Comparison of ENCODE assay signal across 8 mouse cellular contexts in genomic region chr1:132416943-132417290, GRCm38 (mm10). TPM values are rescaled to one million over a fixed set of nuclear protein-coding genes. Genes with fewer than 3 reads are reported as not detected.
A peak's percentile ranks its signal among the peaks of the same experiment; 100 is the strongest.
DNase-seq lines count a peak whose midpoint lies in the region; ATAC-seq and TF ChIP-seq lines count a peak whose summit lies in the region.

No protein-coding gene starts in this region.

- ATAC-seq in neural tube, embryonic 11.5 days (ENCODE audit: insufficient read depth, low FRiP score, low TSS enrichment) = no peak
- no peak for ATAC-seq in forebrain, embryonic 12.5 days (ENCODE audit: low FRiP score)
- ATAC-seq in limb, embryonic 14.5 days (ENCODE audit: low FRiP score, low read depth) = no peak
- no peak for ATAC-seq in stomach, embryonic 14.5 days (ENCODE audit: insufficient number of reproducible peaks, insufficient read depth, low FRiP score, low read depth)

- H3K4me2 ChIP-seq in neural tube, embryonic 11.5 days (ENCODE audit: low read depth) = peak overlapping the region; percentile 77
- H3K4me2 ChIP-seq in forebrain, embryonic 12.5 days = peak overlapping the region; percentile 80
- H3K4me2 ChIP-seq in limb, embryonic 14.5 days (replicated peaks; ENCODE audit: low read depth, low read length, severe bottlenecking) = peak overlapping the region; percentile 69
- H3K4me2 ChIP-seq in stomach, embryonic 14.5 days (replicated peaks; ENCODE audit: low read depth, low read length) = peak overlapping the region; percentile 65

- 17% methylated on average over 6 of the region's 6 CpGs for WGBS in neural tube, embryonic 11.5 days
- WGBS in forebrain, embryonic 12.5 days = 22% methylated on average over 6 of the region's 6 CpGs
- 14% methylated on average over 6 of the region's 6 CpGs for WGBS in limb, embryonic 14.5 days
- WGBS in stomach, embryonic 14.5 days = 18% methylated on average over 6 of the region's 6 CpGs

- H3K4me3 ChIP-seq in neural tube, embryonic 11.5 days (ENCODE audit: low read depth, low read length) = peak overlapping the region; percentile 77
- peak overlapping the region; percentile 72 for H3K4me3 ChIP-seq in forebrain, embryonic 12.5 days (replicated peaks)
- peak overlapping the region; percentile 78 for H3K4me3 ChIP-seq in limb, embryonic 14.5 days (replicated peaks; ENCODE audit: low read length)
- H3K4me3 ChIP-seq in stomach, embryonic 14.5 days (ENCODE audit: low read depth, low read length) = peak overlapping the region; percentile 77

- H3K4me1 ChIP-seq in neural tube, embryonic 11.5 days (ENCODE audit: control insufficient read depth, insufficient read depth, low read length) = peaks cover 4% of the 10 kb centered on the region
- peaks cover 21% of the 10 kb centered on the region for H3K4me1 ChIP-seq in forebrain, embryonic 12.5 days
- H3K4me1 ChIP-seq in limb, embryonic 14.5 days (ENCODE audit: control insufficient read depth, insufficient read depth, low read length) = peaks cover 18% of the 10 kb centered on the region
- peaks cover 15% of the 10 kb centered on the region; the same call in 1 of the 2 replicates for H3K4me1 ChIP-seq in stomach, embryonic 14.5 days (ENCODE audit: control insufficient read depth, insufficient read depth, low read length)

- H3K9me3 ChIP-seq in neural tube, embryonic 11.5 days (ENCODE audit: control insufficient read depth, low read length) = no peaks in the 10 kb centered on the region
- no peaks in the 10 kb centered on the region for H3K9me3 ChIP-seq in forebrain, embryonic 12.5 days
- no peaks in the 10 kb centered on the region for H3K9me3 ChIP-seq in limb, embryonic 14.5 days (ENCODE audit: control insufficient read depth, low read length)
- no peaks in the 10 kb centered on the region for H3K9me3 ChIP-seq in stomach, embryonic 14.5 days (ENCODE audit: control insufficient read depth, low read depth, low read length)

- no peaks in the 10 kb centered on the region for H3K27me3 ChIP-seq in neural tube, embryonic 11.5 days (ENCODE audit: control insufficient read depth, insufficient read depth, low read length)
- H3K27me3 ChIP-seq in forebrain, embryonic 12.5 days = no peaks in the 10 kb centered on the region
- no peaks in the 10 kb centered on the region for H3K27me3 ChIP-seq in limb, embryonic 14.5 days (ENCODE audit: control insufficient read depth, insufficient read depth, low read length)
- H3K27me3 ChIP-seq in stomach, embryonic 14.5 days (ENCODE audit: control insufficient read depth, insufficient read depth, low read length) = no peaks in the 10 kb centered on the region

- H3K36me3 ChIP-seq in neural tube, embryonic 11.5 days (ENCODE audit: control insufficient read depth, insufficient read depth, low read length) = no peaks in the 10 kb centered on the region
- no peaks in the 10 kb centered on the region for H3K36me3 ChIP-seq in forebrain, embryonic 12.5 days (replicated peaks)
- H3K36me3 ChIP-seq in limb, embryonic 14.5 days (ENCODE audit: control insufficient read depth, insufficient read depth, low read length) = no peaks in the 10 kb centered on the region
- H3K36me3 ChIP-seq in stomach, embryonic 14.5 days (ENCODE audit: control insufficient read depth, insufficient read depth, low read length) = no peaks in the 10 kb centered on the region

- TF ChIP-seq POLR2A in limb, embryonic 14.5 days (IDR thresholded peaks at IDR 0.05; ENCODE audit: borderline replicate concordance, extremely low read depth, insufficient read depth, insufficient read length) = no peak

- H3K9ac ChIP-seq in neural tube, embryonic 11.5 days (ENCODE audit: low read length) = peak overlapping the region; percentile 89
- peak overlapping the region; percentile 86; the same call in 1 of the 2 replicates for H3K9ac ChIP-seq in forebrain, embryonic 12.5 days
- peak overlapping the region; percentile 91 for H3K9ac ChIP-seq in limb, embryonic 14.5 days (ENCODE audit: low read depth, low read length, severe bottlenecking)
- H3K9ac ChIP-seq in stomach, embryonic 14.5 days (replicated peaks; ENCODE audit: low read depth, low read length) = peak overlapping the region; percentile 79; the same call in 1 of the 2 replicates

- H3K27ac ChIP-seq in neural tube, embryonic 11.5 days (ENCODE audit: low read depth, low read length) = peak overlapping the region; percentile 85
- peak overlapping the region; percentile 92 for H3K27ac ChIP-seq in forebrain, embryonic 12.5 days
- peak overlapping the region; percentile 93 for H3K27ac ChIP-seq in limb, embryonic 14.5 days (replicated peaks; ENCODE audit: low read depth, low read length)
- peak overlapping the region; percentile 92 for H3K27ac ChIP-seq in stomach, embryonic 14.5 days (ENCODE audit: low read length)

- DNase-seq in neural tube, embryonic 11.5 days (ENCODE audit: low spot score) = no peak
- DNase-seq in neural tube, embryonic 10.5 days (ENCODE audit: extremely low spot score, low spot score) = no peak
- no peak for DNase-seq in limb, embryonic 14.5 days (ENCODE audit: low spot score)
- no peak for DNase-seq in ovary, postnatal 14 days (ENCODE audit: low spot score)
- DNase-seq in thymus, postnatal 36 days = no peak
- no peak for DNase-seq in urinary bladder, postnatal 25 days (ENCODE audit: low spot score)

RNA-seq across cellular contexts. Expression of gene Dstyk, which starts 0.4 kb away (rescaled TPM):
- polyA plus RNA-seq in neural tube, embryonic 11.5 days (2014; fragmentation: Nextera tagmentation; extraction: Ambion mirVana) = 11.7 and 12.0 TPM in 2 replicates
- polyA plus RNA-seq in forebrain, embryonic 12.5 days (2016; fragmentation: Nextera tagmentation; extraction: Ambion mirVana) = 14.7 and 16.1 TPM in 2 replicates
- 17.1 and 17.8 TPM in 2 replicates for polyA plus RNA-seq in limb, embryonic 14.5 days (2012; rRNA removed)
- polyA plus RNA-seq in limb, embryonic 14.5 days (2014; fragmentation: Nextera tagmentation; extraction: Ambion mirVana) = 18.3 and 20.8 TPM in 2 replicates
- 17.3 and 20.9 TPM in 2 replicates for polyA plus RNA-seq in stomach, embryonic 14.5 days (2014; fragmentation: Nextera tagmentation; extraction: Ambion mirVana)

RNA-seq across cellular contexts. Expression of gene Tmcc2, which starts 25.8 kb away (rescaled TPM):
- 14.5 and 15.9 TPM in 2 replicates for polyA plus RNA-seq in neural tube, embryonic 11.5 days (2014; fragmentation: Nextera tagmentation; extraction: Ambion mirVana)
- polyA plus RNA-seq in forebrain, embryonic 12.5 days (2016; fragmentation: Nextera tagmentation; extraction: Ambion mirVana) = 24.0 and 26.9 TPM in 2 replicates
- 18.0 and 24.2 TPM in 2 replicates for polyA plus RNA-seq in limb, embryonic 14.5 days (2012; rRNA removed)
- polyA plus RNA-seq in limb, embryonic 14.5 days (2014; fragmentation: Nextera tagmentation; extraction: Ambion mirVana) = 9.1 and 9.3 TPM in 2 replicates
- polyA plus RNA-seq in stomach, embryonic 14.5 days (2014; fragmentation: Nextera tagmentation; extraction: Ambion mirVana) = 7.1 and 7.2 TPM in 2 replicates
